Mouse (Mus musculus): Measurements from ENCODE around the gene Metap1.

GRCm38 (mm10) chr3:138409585-138409984, 79.7 kb downstream of the Metap1 start:
- TF ChIP-seq CTCF (IDR thresholded peaks at IDR 0.05; ENCODE audit: borderline replicate concordance, insufficient read depth, low read depth, low read length) (no peak), POLR2A (IDR thresholded peaks at IDR 0.05; ENCODE audit: borderline replicate concordance, insufficient read depth, low read length) (no peak)

Data from cerebellum, adult 2 months (tissue).